Mouse (Mus musculus) neutrophil, adult 5-6 weeks (primary cell): ENCODE measurements around the gene Ppme1. TPM values are rescaled to one million over a fixed set of nuclear protein-coding genes. Genes with fewer than 3 reads are reported as not detected.

Source experiments
- ATAC-seq: fragments of 151-379, 151-347 bp; 2 replicates; pipeline ENCODE4 v1.8.0; 2017; ENCODE audit warnings: mild to moderate bottlenecking, moderate TSS enrichment; ENCODE audit not compliant: insufficient number of reproducible peaks, poor library complexity, low FRiP score, severe bottlenecking; ENCODE audit errors: extremely low read depth
- total RNA-seq: library from RNA; stranded (forward); fragments of 200-1000 nt; gene quantifications from 2 replicates; pipeline ENCODE4 v1.2.3, GENCODE M21; 2017

The Ppme1 gene
- total RNA-seq, 1 experiment from 2014 or later, result 40.6 TPM

DNA sequence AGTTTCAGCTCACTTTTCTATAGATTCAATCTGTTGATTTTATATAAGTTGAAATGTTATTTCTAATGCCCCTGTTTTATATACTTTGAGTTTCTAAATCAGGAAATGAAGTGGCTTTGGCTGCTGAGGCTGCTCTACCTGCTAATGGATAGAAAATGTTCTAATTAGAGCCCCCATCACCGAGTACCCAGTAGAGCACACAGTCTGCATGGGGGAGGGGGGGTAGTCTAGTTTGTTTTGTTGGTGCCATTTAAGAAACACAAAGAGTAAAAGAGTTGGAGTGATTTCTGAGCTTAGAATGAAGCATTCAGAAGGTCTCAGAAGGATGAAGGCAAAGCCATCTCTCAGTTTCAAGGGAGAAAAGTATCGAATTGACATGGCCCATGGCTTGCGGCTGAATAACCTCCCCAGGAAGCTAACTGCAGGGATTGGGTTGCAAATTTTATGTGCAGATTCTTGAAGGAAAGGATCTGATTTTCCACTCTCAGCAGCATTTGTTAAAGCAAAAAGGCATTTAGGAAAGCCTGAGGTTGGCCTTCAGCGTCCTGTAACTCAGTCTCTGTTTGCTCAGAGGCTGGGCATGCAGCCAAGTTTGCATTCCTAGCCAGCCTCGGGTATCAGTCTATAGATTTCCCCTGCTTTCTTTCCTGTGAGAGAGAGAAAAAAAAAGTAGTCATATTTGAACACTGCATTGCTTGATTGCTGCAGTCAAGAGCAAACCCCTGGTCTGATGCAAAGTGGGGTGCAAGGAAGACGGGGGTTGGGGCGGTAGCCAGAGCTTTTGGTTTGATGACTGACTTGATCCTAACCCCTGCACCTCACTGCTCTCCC lies 84.1 kb downstream of the Ppme1 start:
- no peak for ATAC-seq

GRCm38 (mm10) chr7:100285383-100285782 lies 86.7 kb downstream of the Ppme1 start, which contains the start of gene P4ha3:
TSS of gene P4ha3 (plus strand) at chr7:100285520.
- ATAC-seq, result no peak

DNA sequence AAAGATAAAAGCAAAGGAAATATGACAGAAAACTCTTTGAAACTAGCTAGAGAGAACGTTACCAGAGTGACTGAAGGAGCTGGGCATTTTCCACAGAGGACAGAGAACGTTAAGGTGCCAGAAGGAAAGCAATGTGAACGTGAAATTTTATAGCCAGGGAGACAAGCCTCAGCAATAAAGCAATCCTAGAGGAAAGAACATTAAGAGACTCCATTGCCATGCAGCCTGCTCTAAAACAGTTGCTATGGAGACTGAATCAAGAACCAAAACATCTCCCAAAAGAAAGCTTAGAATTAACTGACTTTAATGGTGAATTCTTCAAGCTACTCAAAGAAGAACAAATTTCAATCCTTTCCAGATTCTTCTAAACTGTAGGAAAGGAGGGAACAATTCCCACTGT lies 88.8 kb downstream of the Ppme1 start:
- ATAC-seq, result no peak

DNA sequence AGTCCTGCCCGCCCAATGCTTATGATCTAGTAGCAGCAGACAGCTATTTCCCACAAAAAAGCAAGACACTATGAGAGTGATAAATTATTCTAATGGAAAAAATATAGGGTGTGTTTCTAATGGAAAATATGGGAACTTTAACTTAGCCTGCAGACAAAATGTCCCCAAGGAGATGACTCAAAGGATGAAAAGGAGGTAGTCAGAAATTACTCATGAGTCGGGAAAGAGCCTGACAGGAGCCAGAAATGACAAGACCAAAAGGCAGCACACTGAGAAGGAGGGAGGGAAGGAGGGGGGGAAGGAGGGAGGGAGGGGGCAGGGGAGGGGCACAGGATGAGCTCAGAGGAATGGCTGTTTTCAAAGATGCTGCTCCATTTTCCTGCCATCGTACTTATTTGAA lies 90.5 kb downstream of the Ppme1 start:
- ATAC-seq, result no peak

DNA sequence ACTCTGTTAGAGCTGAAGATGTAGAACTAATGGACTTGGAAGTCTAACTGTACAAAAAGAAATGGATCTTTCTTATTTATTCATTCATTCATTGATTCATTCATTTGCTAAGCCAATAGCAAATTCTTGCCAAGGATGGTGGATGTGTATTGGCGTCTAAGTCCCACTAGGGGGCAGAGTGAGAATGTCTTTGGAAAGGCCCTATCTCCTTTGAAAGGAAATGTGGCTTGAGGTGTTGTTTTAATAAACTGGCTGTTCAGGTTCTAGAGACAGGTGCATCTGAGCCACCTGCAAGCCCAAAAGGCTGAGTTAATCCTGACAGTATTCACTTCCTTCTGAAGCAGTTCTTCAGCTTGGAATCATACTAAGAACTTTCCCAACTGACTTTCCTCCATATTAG lies 92.3 kb downstream of the Ppme1 start:
- ATAC-seq, result no peak

Other genes with a start within 250 kb of the Ppme1 start
- gene Lipt2, start 213.0 kb downstream of the Ppme1 start, total RNA-seq, result 1.1 and 1.3 TPM in 2 replicates
- gene Kcne3, start 195.8 kb downstream of the Ppme1 start, total RNA-seq, result 0.47 TPM in 1 of 2 replicates, not detected in the other
- gene Pgm2l1, start 144.9 kb downstream of the Ppme1 start, total RNA-seq, result 13.5 and 13.8 TPM in 2 replicates
- not detected in 2 replicates for gene P4ha3, start 86.8 kb downstream of the Ppme1 start, total RNA-seq
- 31.9 and 50.4 TPM in 2 replicates for gene C2cd3, start 74 bp downstream of the Ppme1 start, total RNA-seq
- gene Ucp3, start 100.7 kb upstream of the Ppme1 start, total RNA-seq, result not detected in 2 replicates
- 453 and 500 TPM in 2 replicates for gene Ucp2, start 121.0 kb upstream of the Ppme1 start, total RNA-seq
- gene Dnajb13, start 142.7 kb upstream of the Ppme1 start, total RNA-seq, result 1.0 and 1.5 TPM in 2 replicates
- gene Coa4, start 164.8 kb upstream of the Ppme1 start, total RNA-seq, result 9.5 and 16.9 TPM in 2 replicates
- 101 and 104 TPM in 2 replicates for gene Rab6a, start 235.1 kb upstream of the Ppme1 start, total RNA-seq
- 30.7 and 31.6 TPM in 2 replicates for gene Mrpl48, start 236.0 kb upstream of the Ppme1 start, total RNA-seq